Mouse (Mus musculus) right cerebral cortex, postnatal 36 days (tissue): Measurements from ENCODE around the gene Ankrd34a.

Source experiments
- DNase-seq, 2 experiments: peaks; one replicate each; pipeline ENCODE4 v3.0.0; 2022; ENCODE audit warnings: low spot score in 2 of 2, mixed read lengths in 1 of 2

Ankrd34a gene

DNA sequence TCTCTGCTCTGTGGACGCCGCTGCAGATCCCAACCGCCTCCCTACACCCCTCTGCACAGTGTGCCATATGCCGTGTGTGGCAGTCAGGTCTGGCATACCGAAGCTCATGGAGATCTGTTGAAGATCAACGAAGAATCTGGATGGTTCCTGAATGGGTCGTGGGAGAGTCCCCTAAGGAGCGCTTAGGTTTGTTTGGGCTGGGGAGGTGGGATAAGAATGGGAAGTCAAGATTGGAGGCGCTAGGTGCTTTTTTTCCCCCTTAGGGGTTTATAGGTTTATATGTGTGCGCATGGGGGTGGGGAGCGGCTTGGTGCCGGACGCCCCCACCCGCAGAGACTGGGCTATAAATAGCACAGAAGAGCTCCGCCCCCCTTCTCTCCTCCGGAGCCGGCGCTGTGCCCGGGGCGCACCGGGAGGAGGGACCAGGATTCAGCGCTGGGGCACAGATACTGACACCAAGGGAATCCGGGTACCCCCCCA is at the start of gene Ankrd34a:
Ankrd34a (plus strand) TSS at position 409 of the 480 bp plus-strand sequence.
- peak; percentile 75 to 77 for DNase-seq

DNA sequence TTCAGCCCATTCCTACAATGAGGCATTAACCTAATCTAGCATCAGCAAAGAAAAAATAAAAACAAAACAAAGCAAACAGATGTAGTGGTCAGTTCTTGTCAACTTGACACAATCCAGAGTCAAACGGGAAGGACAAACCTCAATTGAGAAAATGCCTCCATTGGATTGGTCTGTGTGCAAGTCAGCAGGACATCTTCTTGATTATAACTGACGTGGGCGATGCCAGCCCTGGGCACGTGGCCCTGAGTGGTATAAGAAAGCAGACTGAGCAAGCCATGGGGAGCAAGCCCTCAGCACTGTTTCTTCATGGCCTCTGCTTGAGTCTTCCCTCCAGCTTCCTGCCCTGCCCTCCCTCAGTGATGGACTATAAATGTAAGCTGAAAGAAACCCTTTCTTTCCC is 49.6 kb upstream of the Ankrd34a start:
- DNase-seq = no peak

DNA sequence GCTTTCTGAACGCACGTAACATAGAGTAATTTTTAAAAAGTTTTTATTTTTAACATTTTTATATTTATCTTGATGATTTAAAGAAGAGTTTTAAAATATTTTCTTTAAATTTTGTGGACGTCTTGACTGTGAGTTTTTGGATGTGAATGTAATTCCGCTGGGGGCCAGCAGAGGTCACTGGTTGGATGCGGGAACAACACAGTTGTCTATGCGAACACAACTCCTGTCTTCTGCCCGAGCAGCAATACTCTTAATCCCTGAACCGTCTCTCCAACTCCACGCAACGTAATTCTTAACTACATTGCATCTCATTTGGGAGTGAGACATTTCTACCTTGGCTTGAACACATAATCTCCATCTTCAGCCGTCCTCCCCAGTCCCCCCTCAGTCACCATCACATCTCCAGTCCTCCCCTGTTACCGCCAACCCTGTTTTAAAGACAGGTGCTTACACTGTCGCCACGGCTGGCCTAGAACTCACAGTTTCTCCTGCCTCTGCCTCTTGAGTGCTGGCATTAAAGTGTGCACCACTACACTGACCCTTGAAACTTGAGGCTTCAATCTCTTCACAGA is 49.0 kb upstream of the Ankrd34a start:
- peak; percentile 42 to 47 for DNase-seq

DNA sequence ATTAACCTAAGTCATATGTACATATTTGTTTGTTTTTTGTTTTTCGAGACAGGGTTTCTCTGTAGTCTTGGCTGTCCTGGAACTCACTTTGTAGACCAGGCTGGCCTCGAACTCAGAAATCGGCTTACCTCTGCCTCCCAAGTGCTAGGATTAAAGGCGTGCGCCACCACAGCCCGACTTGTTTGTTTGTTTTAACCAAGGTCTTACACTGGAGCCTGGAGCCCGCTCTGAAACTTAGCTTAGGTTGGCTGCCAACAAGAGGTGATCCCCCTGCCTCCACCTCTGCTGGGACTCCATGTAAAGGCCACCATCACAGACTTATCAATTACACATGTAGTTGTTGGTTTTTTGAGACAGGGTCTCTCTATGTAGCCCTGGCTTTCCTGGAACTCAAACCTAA is 47.6 kb upstream of the Ankrd34a start:
- no peak for DNase-seq

DNA sequence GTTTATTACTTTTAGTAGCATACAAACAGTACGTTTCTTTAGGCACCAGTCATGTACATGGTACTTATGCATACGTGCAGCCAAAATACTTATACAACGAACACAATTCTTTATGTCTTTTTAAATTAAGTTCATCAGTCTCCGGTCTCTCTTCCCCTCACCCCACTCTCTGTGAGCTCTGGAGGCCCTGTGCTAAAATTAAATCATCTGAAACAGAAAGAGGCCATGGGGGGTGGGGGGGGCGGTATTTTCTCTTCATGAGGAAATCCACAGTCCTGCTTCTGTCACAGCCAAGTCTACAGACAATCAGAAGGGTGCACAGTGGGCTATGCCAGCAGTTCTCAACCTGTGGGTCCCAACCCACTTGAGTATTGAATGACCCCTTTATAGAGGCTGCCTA is 47.1 kb upstream of the Ankrd34a start:
- no peak for DNase-seq

DNA sequence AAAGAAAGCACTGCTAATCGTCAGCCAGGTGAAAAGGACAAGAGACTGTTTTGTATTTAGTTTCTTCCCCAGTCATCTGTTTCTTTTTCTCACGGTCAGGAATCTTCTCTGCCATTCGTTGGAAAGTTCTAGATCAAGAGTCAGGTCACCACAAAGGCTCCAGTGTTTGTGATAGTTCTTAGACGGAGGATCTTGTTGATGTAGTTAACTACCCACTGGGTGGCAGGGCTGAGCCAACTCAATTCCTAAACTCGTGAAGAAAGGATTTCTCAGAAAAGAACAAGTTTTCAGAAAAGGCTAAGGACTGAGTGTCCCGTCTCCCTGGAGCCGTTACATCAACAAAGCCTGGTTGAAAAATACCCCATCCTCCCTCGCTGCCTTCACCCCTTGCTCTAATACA is 45.2 kb upstream of the Ankrd34a start:
- DNase-seq = peak in 1 of 2 experiments; percentile 47

DNA sequence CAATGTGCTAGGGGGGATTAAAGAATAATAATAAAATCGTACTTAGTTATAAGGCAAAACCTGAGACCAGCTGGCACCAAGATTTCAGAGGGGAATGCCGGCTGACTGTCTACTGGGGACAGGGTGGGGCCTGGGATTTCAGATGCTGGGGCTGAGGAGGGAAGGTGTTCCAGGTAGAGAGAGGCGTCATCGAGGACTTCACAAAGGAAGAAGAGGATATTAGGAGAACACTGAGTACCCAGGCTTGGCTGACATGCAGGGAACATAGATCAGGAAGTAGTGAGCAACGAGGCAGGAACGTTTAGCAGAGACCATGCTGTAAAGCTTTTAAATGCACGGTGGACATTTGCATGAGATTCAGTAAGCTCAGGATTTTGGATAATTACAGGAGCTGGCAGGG is 44.5 kb upstream of the Ankrd34a start:
- DNase-seq = no peak

DNA sequence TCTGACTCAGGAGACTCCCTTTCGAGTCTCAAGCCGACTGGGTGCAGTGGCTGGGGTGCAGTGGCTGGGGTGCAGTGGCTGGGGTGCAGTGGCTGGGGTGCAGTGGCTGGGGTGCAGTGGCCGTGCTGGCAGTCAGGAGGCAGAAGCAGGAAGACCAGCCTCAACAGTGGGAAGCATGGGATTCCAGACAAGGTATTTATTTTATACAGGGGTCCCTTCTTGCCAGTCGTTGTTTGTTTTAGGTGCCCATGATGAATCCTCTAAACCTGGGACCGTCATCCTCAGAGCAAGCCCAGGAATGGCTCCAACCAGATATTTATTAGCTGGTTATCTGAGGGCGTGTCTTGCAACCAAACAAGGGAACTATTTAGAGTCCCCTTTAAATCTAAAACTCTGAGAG is 42.8 kb upstream of the Ankrd34a start:
- no peak for DNase-seq

DNA sequence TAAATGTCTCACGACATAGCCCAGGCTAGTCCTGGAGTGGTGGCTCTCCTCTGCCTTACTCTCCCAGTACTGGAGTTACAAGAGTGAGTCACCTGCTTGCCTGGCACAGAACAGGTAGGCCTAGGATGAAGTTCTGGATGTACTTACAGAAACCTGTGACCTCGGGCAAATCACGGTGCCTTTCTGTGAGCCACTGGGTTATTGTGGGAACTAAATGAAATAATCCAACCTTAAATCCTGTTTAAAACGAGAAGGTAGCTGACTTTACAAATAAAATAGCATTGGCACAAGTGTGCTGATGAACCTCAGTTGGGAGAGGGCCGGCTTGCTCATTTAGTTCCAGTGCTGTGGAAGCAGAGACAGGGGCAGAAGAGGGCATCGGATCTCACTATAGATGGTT is 42.2 kb upstream of the Ankrd34a start:
- DNase-seq = no peak

DNA sequence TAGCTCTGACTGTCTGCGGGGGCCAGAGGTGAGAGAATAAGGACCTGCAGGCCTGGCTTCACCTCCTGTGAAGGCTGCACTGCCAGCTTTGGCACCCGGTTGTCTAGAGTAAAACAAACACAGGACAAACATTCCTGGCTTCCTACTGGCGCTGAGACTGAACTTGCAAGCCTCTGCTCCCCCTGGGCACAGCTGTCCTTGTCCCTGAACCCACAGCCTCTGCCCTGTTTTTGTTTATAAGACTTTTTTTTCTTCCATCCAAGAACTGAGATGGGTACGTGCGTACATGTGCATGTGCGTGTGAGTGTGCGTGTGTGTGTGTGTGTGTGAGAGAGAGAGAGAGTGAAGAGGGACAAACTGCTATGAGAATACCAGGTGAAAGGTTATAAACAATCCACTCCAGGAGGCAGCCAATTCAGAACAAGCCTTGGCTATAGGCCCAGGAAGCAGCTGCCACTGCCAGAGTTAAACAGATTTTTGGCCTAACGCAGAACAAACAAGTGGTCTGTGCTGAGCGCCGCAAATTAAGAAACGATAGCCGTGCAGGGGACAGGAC is 41.3 kb upstream of the Ankrd34a start:
- DNase-seq = no peak

DNA sequence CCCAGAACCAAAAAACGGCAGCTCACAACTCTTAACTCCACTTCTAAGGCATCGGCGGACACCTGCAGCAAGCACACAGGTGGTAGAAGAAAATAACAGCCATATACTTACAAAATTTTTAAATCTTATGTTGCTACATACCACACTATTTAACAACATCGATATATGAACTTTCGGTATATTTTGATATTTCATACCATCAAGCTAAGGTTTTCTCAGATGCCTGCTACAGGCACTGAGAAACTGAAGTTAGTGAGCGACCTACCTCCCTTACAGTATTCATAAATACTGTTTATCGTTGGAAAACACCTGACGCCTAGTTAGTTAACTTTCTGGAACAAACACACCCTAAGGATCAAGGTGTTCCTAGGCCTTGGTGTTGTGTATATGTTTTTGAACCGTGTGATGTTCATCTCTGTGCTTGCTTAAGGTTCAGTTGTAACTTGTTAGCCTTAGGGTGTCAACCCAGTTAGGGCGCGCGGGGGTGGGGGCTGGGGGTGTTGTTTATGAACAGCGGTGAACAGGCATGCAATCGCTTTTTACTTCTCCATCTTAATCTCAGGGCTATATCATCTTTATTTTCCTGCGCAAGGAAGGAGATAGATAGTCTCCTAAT is 40.3 kb upstream of the Ankrd34a start:
- no peak for DNase-seq

DNA sequence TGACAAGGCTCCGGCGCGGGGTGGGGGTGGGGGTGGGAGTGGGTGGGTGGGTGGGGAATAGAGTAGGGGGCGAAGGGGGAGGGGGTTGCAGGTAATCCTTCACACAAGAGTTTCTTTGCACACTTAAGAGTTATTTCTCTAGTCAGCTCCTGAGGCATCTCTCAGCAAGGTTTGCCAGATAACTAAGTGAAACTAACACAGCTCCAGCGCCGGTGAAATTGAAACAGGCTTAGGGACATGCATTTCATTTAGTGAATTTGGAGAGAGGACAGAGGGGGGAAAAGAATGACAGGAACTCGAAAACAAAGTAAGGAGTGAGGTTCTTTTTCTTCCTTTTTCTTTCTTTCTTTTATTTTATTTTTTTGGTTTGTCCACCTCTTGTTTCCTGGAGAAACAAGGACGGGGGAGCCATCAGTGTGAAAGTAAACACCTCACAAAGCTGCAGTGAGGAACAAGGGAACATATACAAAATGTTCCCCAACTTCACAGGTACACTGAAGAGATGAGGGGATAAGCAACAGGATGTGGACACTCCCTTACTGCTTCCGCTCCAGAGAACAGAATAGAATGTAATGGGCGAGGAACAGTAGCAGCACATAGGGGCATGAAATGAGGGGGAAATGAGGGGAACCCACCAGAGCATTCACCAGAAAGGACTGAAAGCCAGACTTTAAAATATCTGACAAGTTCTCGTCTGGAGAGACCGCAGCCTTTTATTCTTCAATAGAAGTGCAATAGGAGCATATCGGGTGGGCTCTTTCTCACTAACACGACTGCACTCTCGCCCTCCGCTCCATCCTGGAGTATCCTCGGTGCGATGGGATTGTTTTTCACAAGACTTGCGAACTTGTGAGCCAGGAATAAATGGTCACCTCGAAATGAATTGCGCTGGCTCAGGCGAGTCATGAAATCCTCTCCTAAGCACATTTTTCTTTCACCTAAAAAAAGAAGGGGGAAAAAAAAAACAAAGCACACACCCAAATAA is 39.5 kb upstream of the Ankrd34a start:
- no peak for DNase-seq

DNA sequence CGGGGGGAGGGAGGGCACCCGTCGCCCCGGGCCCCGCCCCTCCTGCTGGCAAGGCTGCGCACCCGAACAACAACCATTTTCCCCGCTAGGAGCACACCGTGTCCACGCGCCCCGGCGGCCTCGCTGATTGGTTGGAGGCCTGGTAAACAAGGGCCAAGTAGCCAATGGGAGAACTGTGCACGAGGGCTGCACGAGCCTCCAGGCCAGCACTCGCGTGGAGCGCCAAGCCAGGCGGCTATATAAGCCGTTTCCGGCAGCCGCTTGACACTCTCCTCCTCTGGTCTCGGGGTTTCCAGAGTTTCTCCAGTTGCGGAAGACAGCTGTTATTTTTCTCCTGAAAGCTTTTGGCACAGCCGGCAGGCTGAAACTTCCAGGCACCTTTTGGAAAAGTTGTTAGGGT is 38.7 kb upstream of the Ankrd34a start, which contains the start of gene Txnip:
Txnip (plus strand) TSS at position 264 of the 400 bp plus-strand sequence.
- DNase-seq = peak; percentile 94 to 95

DNA sequence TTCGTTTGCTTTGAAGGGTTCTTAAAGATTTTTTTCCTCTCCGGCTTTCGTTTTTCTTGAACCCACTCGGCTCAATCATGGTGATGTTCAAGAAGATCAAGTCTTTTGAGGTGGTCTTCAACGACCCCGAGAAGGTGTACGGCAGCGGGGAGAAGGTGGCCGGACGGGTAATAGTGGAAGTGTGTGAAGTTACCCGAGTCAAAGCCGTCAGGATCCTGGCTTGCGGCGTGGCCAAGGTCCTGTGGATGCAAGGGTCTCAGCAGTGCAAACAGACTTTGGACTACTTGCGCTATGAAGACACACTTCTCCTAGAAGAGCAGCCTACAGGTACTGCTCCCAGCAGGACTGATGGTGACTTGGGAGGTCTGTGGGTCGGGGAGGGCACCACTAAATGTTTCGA is 38.3 kb upstream of the Ankrd34a start:
- DNase-seq = no peak

DNA sequence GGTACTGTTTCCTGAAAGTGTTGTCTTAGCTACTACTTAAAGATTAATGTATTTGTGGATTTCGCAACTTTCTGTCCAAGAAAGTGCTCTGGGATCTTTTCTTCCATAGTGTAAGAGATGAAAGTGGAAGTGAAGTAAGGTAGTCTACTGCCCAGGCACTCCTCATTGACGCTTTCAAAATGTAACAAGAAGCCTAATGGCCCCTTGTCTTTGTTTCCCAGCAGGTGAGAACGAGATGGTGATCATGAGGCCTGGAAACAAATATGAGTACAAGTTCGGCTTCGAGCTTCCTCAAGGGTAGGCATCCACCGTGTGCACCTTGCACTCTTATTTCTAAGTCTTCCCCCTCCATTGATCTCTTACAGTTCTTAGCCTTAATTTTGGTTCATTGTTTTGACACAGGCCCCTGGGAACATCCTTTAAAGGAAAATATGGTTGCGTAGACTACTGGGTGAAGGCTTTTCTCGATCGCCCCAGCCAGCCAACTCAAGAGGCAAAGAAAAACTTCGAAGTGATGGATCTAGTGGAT is 37.7 kb upstream of the Ankrd34a start:
- DNase-seq = no peak

DNA sequence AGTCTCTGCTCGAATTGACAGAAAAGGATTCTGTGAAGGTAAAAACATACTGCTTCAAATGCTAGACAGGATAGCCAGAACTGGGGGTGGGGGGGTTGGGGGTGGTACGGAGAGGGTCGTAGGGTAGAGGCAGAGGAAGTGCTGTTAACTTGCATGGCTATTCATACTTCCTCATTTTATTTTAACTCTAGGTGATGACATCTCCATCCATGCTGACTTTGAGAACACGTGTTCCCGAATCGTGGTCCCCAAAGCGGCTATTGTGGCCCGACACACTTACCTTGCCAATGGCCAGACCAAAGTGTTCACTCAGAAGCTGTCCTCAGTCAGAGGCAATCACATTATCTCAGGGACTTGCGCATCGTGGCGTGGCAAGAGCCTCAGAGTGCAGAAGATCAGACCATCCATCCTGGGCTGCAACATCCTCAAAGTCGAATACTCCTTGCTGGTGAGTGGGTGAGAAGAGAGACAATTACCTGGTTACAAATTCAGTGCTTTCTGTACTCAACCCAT is 37.0 kb upstream of the Ankrd34a start:
- no peak for DNase-seq

DNA sequence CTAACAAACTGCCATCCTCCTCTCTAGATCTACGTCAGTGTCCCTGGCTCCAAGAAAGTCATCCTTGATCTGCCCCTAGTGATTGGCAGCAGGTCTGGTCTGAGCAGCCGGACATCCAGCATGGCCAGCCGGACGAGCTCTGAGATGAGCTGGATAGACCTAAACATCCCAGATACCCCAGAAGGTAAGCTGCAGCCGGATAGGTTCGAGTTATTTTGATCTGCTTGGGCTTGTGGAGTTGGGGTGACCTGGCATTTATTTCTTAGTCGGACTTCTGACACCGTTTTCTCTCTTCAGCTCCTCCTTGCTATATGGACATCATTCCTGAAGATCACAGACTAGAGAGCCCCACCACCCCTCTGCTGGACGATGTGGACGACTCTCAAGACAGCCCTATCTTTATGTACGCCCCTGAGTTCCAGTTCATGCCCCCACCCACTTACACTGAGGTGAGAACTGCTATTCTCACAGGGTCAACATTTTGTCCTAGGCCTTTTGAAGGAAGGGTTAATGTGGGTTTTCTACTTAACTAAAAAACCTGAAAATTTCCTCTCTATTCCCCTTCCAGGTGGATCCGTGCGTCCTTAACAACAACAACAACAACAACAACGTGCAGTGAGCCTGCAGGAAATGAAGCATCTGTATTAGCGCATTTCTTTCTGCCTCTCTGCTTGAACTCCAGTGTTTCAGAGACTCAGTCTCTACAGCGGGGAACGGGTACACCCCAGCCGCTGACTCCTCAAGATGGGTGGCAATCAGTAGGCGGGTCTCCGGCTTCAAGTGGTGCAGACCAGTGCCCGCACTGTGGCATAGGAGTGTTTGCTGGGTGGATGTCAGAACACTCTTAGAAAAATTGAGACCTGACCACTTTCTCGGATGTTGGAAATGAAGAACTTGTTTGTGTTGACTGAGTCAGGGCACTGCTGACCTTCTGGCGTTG is 36.3 kb upstream of the Ankrd34a start:
- DNase-seq = no peak

DNA sequence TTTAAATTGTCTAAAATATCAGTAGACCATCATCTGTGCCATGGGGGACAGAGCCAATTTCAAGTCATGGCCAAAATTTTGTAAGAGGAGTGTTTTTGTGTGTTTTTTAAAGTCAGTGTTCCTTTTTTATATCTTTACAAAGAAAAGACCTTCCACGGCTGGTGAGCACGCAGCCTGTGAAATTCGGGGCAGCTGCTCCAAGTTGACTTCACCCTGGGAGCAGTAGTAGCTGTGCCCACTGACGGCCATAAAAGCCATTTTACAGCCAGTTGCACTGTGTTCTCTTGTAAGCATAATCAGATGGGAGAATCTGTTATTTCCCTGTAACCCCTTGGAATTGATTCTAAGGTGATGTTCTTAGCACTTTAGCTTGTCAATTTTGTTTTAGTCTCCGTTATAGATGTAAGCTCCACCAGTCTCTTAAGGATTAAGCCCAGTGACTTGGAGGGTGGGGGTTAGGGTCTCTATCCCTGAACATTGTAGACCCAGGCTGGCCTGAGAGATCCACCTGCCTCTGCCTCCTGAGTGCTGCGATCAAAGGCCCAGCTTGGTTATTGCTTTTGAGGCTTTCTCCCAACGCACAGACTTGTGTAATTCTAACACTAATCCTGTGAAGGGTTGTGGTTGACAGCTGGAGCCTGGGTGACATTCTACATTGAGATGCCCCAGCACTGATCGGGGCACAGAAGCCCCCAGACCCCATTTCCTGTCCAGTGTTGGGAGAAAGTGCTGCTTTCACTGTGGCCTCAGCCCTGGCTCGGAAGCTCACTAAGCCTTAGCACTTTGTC is 35.4 kb upstream of the Ankrd34a start:
- DNase-seq = no peak

DNA sequence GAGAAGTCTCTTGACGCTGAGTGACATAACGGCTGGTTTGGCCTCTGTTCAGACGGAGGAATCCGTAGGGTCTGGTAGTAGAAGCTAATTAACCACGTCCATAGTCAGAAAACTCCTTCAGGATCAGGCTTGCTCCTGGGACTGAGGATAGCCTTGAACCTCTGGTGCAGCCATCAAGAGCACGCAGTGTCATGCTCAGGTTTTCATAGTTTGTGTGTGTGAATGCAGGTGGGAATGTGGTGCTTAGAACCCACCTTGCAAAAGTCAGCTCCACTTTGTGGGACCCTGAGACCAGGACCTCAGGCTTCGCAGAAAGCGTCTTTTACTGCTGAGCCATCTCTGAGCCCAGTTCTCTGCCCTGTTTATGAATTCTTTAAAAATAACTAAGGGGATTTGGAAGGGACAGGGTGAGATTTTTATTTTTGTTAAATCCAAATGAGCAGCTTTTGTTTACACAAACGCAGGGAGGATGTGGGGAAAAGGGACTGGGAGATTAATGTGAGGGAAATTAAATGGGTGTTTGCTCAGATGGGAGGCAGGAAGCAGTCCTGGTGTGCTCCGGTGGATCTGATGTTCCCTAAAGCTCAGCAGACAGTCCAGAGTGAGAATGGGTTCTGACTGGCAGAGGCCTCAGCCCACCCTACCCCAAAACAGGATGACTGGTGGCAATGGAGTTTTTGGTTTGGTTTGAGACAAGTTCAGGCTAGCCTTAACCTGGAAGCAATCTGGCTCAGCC is 34.3 kb upstream of the Ankrd34a start:
- DNase-seq = no peak
